Mouse (Mus musculus): ENCODE measurements around the gene Pfkm. TPM values are rescaled to one million over a fixed set of nuclear protein-coding genes. Genes with fewer than 3 reads are reported as not detected.

Pfkm gene
- polyA plus RNA-seq, 1 experiment, result 6.4 TPM

DNA sequence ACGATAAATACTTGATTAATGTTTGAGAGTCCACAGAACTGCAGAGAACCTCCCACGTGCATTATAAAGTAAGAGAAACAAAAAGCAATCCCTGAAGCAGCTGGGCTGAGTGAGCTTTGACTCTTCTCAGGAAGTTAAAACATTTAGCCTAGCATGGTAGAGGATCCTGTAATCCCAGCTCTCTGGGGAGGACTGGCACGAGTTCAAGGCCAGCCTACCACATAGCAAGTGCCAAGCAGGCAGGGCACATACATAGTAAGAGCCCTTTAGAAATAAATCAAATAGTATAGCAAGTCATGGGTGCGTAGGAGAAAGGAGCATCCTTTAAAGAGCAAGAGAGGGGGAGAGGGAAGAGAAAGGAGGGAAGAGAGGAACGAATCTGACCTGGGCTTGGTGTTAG, 26.5 kb upstream of the Pfkm start:
- H3K27me3 ChIP-seq (ENCODE audit: control insufficient read depth, insufficient read depth, low read length), result no peaks in the 10 kb centered on the region
- peaks cover 42% of the 10 kb centered on the region for H3K36me3 ChIP-seq (ENCODE audit: control insufficient read depth, insufficient read depth, low read length)
- 86% methylated on average over 5 of the region's 5 CpGs for WGBS
- no peak overlapping the region for H3K4me3 ChIP-seq (ENCODE audit: extremely low read depth, insufficient read depth, insufficient read length)
- TF ChIP-seq POLR2A (IDR thresholded peaks at IDR 0.05; ENCODE audit: low read depth, low read length) (no peak), CTCF (IDR thresholded peaks at IDR 0.05; ENCODE audit: extremely low read depth, insufficient read depth, insufficient read length, insufficient replicate concordance) (no peak)
- DNase-seq (ENCODE audit: low read depth in 1 of 2, low spot score in 2 of 2), result no peak
- H3K4me1 ChIP-seq (ENCODE audit: control insufficient read depth, insufficient read depth, insufficient read length), result no peaks in the 10 kb centered on the region
- H3K27ac ChIP-seq (ENCODE audit: insufficient read depth, low read length), result no peak overlapping the region

DNA sequence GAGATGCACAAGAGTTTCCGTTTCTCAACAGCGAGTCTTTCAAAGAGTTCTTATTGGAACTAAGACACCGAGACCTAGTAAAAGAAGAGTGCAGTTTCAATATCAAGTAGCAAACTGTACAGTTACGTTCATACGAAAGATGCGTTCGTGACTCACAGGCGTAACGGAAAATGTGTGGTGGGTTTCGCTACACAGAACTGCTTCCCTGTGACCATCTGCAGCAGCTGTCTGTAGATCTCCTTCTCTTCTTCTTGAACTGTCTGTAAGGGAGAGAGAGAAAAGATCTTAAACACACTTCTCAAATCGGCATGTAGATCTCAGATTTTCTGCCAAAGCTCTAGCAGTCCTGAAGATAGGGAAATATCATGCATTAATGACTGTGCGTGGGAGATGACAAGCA, 25.8 kb upstream of the Pfkm start:
- H3K4me3 ChIP-seq (ENCODE audit: extremely low read depth, insufficient read depth, insufficient read length), result no peak overlapping the region
- no peak for DNase-seq (ENCODE audit: low read depth in 1 of 2, low spot score in 2 of 2)
- peaks cover 41% of the 10 kb centered on the region for H3K36me3 ChIP-seq (ENCODE audit: control insufficient read depth, insufficient read depth, low read length)
- TF ChIP-seq CTCF (IDR thresholded peaks at IDR 0.05; ENCODE audit: extremely low read depth, insufficient read depth, insufficient read length, insufficient replicate concordance) (no peak), POLR2A (IDR thresholded peaks at IDR 0.05; ENCODE audit: low read depth, low read length) (no peak)
- 67% methylated on average over 12 of the region's 12 CpGs for WGBS
- H3K27me3 ChIP-seq (ENCODE audit: control insufficient read depth, insufficient read depth, low read length), result no peaks in the 10 kb centered on the region
- H3K4me1 ChIP-seq (ENCODE audit: control insufficient read depth, insufficient read depth, insufficient read length), result no peaks in the 10 kb centered on the region
- H3K27ac ChIP-seq (ENCODE audit: insufficient read depth, low read length), result peak overlapping the region; percentile 1; the same call in 1 of the 2 replicates

GRCm38 (mm10) chr15:98067492-98067891, 24.9 kb upstream of the Pfkm start:
- TF ChIP-seq POLR2A (IDR thresholded peaks at IDR 0.05; ENCODE audit: low read depth, low read length), result no peak
- TF ChIP-seq CTCF (IDR thresholded peaks at IDR 0.05; ENCODE audit: extremely low read depth, insufficient read depth, insufficient read length, insufficient replicate concordance), result no peak
- peaks cover 42% of the 10 kb centered on the region for H3K36me3 ChIP-seq (ENCODE audit: control insufficient read depth, insufficient read depth, low read length)
- WGBS, result 61% methylated on average over 3 of the region's 3 CpGs

DNA sequence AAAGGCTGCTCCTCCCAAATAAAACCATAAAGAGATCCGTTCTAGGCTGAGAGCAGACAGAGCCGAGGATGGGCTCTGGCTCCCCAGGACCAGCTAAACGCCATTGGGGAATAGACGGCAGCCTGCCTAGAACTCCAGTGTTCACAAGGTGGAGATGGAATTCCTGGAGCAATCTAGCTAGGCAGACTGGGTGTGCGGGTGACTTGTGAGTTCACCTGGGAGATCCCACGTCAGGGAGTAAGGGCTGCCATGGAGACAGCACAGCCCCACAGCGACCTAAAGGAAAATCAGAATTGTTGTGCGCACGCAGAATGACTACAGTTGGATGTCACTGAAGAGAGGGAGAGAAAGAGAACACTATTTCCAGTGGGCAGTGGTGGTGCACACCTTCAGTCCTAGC, 23.9 kb upstream of the Pfkm start:
- H3K4me3 ChIP-seq (ENCODE audit: extremely low read depth, insufficient read depth, insufficient read length), result no peak overlapping the region
- H3K4me1 ChIP-seq (ENCODE audit: control insufficient read depth, insufficient read depth, insufficient read length), result no peaks in the 10 kb centered on the region
- WGBS, result 94% methylated on average over 9 of the region's 9 CpGs
- no peaks in the 10 kb centered on the region for H3K27me3 ChIP-seq (ENCODE audit: control insufficient read depth, insufficient read depth, low read length)
- TF ChIP-seq POLR2A (IDR thresholded peaks at IDR 0.05; ENCODE audit: low read depth, low read length), result no peak
- no peak for DNase-seq (ENCODE audit: low read depth in 1 of 2, low spot score in 2 of 2)
- no peak overlapping the region for H3K27ac ChIP-seq (ENCODE audit: insufficient read depth, low read length)
- H3K36me3 ChIP-seq (ENCODE audit: control insufficient read depth, insufficient read depth, low read length), result peaks cover 38% of the 10 kb centered on the region

More at GRCm38 (mm10) chr15:98067492-98067891, 24.9 kb upstream of the Pfkm start:
- H3K27ac ChIP-seq (ENCODE audit: insufficient read depth, low read length), result no peak overlapping the region
- H3K27me3 ChIP-seq (ENCODE audit: control insufficient read depth, insufficient read depth, low read length), result no peaks in the 10 kb centered on the region
- no peaks in the 10 kb centered on the region for H3K4me1 ChIP-seq (ENCODE audit: control insufficient read depth, insufficient read depth, insufficient read length)
- no peak overlapping the region for H3K4me3 ChIP-seq (ENCODE audit: extremely low read depth, insufficient read depth, insufficient read length)
- DNase-seq (ENCODE audit: low read depth in 1 of 2, low spot score in 2 of 2), result no peak

- Histone ChIP-seq H3K27ac (ENCODE audit: insufficient read depth, low read length) (no peak overlapping the region), H3K4me1 (ENCODE audit: control insufficient read depth, insufficient read depth, insufficient read length) (peaks cover 3% of the 10 kb centered on the region; the same call in 1 of the 2 replicates), H3K36me3 (ENCODE audit: control insufficient read depth, insufficient read depth, low read length) (peaks cover 33% of the 10 kb centered on the region), H3K27me3 (ENCODE audit: control insufficient read depth, insufficient read depth, low read length) (no peaks in the 10 kb centered on the region), H3K4me3 (ENCODE audit: extremely low read depth, insufficient read depth, insufficient read length) (no peak overlapping the region)
- no peak for DNase-seq (ENCODE audit: low read depth in 1 of 2, low spot score in 2 of 2)
- no peak for TF ChIP-seq POLR2A (IDR thresholded peaks at IDR 0.05; ENCODE audit: low read depth, low read length)
- no peak for TF ChIP-seq CTCF (IDR thresholded peaks at IDR 0.05; ENCODE audit: extremely low read depth, insufficient read depth, insufficient read length, insufficient replicate concordance)
- WGBS, result 86% methylated on average over 8 of the region's 8 CpGs
Observed at GRCm38 (mm10) chr15:98069566-98070245, 22.7 kb upstream of the Pfkm start.

- Histone ChIP-seq H3K4me1 (ENCODE audit: control insufficient read depth, insufficient read depth, insufficient read length) (peaks cover 8% of the 10 kb centered on the region; the same call in 1 of the 2 replicates), H3K27me3 (ENCODE audit: control insufficient read depth, insufficient read depth, low read length) (no peaks in the 10 kb centered on the region), H3K27ac (ENCODE audit: insufficient read depth, low read length) (no peak overlapping the region), H3K4me3 (ENCODE audit: extremely low read depth, insufficient read depth, insufficient read length) (no peak overlapping the region), H3K36me3 (ENCODE audit: control insufficient read depth, insufficient read depth, low read length) (peaks cover 28% of the 10 kb centered on the region)
- DNase-seq (ENCODE audit: low read depth in 1 of 2, low spot score in 2 of 2), result no peak
- 95% methylated on average over 3 of the region's 3 CpGs for WGBS
- TF ChIP-seq CTCF (IDR thresholded peaks at IDR 0.05; ENCODE audit: extremely low read depth, insufficient read depth, insufficient read length, insufficient replicate concordance) (no peak), POLR2A (IDR thresholded peaks at IDR 0.05; ENCODE audit: low read depth, low read length) (no peak)
Observed at GRCm38 (mm10) chr15:98070376-98070775, 22.0 kb upstream of the Pfkm start.

DNA sequence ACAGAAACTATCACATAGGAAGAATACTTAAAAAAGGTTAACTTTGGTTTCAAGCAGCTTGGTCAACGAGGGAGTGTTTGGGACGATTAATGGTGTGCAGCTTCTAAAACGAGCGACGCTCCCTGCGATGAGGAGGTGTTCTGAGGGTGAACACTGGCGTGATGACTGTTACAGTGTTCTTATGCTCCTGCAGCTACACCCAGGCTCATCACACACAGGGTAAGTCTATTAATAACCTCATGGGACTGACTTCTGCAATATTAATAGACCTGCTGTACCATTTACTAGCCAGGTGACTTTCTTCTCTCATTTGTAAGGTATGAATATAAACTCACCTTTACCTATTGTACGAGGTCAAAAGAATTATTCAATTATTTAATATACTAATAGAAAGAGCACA, 17.9 kb upstream of the Pfkm start:
- 60% methylated on average over 8 of the region's 8 CpGs for WGBS
- H3K27me3 ChIP-seq (ENCODE audit: control insufficient read depth, insufficient read depth, low read length), result no peaks in the 10 kb centered on the region
- H3K4me3 ChIP-seq (ENCODE audit: extremely low read depth, insufficient read depth, insufficient read length), result no peak overlapping the region
- TF ChIP-seq POLR2A (IDR thresholded peaks at IDR 0.05; ENCODE audit: low read depth, low read length) (no peak), CTCF (IDR thresholded peaks at IDR 0.05; ENCODE audit: extremely low read depth, insufficient read depth, insufficient read length, insufficient replicate concordance) (no peak)
- peaks cover 8% of the 10 kb centered on the region; the same call in 1 of the 2 replicates for H3K4me1 ChIP-seq (ENCODE audit: control insufficient read depth, insufficient read depth, insufficient read length)
- peaks cover 39% of the 10 kb centered on the region for H3K36me3 ChIP-seq (ENCODE audit: control insufficient read depth, insufficient read depth, low read length)
- DNase-seq (ENCODE audit: low read depth in 1 of 2, low spot score in 2 of 2), result no peak
- peak overlapping the region; percentile 33 for H3K27ac ChIP-seq (ENCODE audit: insufficient read depth, low read length)
